Mouse (Mus musculus): ENCODE data around the gene Gpatch11. TPM values are rescaled to one million over a fixed set of nuclear protein-coding genes. Genes with fewer than 3 reads are reported as not detected.

Gpatch11 gene
- polyA plus RNA-seq, 1 experiment = 39.0 TPM

DNA sequence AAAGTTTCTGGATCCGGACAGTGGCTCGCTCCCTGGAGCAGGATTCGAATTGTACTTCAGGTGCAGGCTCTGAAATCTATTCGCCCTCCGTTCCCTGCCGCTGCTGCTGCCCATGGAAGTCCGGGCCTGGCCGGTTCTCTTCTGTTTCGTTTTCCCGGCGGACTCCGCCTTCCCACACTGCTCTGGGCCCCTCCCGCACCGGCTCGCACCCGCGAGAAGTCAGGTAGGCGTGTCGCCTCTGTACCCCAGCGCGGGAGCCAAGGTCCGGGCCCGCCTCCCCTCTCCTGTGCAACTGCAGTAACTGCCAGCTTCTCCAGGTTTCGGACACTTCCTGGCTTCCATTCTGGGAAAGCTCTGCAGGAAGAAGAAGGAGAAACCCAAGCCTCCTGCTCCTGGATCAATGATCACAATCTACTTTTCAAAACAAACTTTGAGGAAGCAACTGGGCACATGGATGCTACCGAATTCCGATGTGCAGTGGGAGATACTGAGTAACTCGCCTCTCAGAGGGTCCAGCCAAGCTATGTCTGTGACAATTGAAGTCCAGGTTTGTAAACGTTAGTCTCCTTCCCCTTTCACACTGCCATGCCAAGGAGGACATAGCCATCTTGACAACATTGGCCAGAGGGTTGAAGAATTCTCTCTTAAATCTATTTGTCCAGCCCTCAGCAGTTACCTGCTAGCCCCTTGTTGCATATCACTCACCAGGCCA is 47.2 kb downstream of the Gpatch11 start, which contains the start of gene Eif2ak2:
TSS of gene Eif2ak2 (minus strand) at position 173 of the 712 bp plus-strand sequence.
- Histone ChIP-seq H3K4me3 (ENCODE audit: insufficient read depth, low read depth, low read length) (peak within 1 kb of the TSS; percentile 92), H3K4me1 (ENCODE audit: control insufficient read depth, insufficient read depth, insufficient read length, low read length) (no peaks in the 10 kb centered on the region; the same call in 1 of the 2 replicates), H3K27ac (replicated peaks; ENCODE audit: low read depth, low read length) (peak within 1 kb of the TSS; percentile 75)

DNA sequence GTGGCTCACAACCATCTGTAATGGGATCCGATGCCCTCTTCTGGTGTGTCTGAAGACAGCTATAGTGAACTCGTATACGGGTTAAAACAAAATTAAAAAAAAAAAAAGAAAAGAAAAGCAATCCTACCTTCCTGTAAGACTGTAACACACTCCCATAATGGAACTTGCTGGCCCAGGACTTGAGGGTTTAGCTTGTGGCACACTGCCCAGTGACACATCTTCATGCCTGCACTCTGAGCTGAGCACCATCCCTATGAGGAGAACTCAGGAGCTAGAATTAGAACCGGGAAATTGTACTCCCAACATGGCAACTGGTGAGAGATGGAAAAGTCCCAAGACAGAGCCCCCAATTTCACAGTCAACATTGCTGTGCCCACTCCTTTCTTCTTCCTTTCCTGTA is 47.9 kb downstream of the Gpatch11 start:
- H3K4me3 ChIP-seq (ENCODE audit: insufficient read depth, low read depth, low read length) = no peak overlapping the region
- no peak overlapping the region for H3K27ac ChIP-seq (replicated peaks; ENCODE audit: low read depth, low read length)
- no peaks in the 10 kb centered on the region; the same call in 1 of the 2 replicates for H3K4me1 ChIP-seq (ENCODE audit: control insufficient read depth, insufficient read depth, insufficient read length, low read length)

DNA sequence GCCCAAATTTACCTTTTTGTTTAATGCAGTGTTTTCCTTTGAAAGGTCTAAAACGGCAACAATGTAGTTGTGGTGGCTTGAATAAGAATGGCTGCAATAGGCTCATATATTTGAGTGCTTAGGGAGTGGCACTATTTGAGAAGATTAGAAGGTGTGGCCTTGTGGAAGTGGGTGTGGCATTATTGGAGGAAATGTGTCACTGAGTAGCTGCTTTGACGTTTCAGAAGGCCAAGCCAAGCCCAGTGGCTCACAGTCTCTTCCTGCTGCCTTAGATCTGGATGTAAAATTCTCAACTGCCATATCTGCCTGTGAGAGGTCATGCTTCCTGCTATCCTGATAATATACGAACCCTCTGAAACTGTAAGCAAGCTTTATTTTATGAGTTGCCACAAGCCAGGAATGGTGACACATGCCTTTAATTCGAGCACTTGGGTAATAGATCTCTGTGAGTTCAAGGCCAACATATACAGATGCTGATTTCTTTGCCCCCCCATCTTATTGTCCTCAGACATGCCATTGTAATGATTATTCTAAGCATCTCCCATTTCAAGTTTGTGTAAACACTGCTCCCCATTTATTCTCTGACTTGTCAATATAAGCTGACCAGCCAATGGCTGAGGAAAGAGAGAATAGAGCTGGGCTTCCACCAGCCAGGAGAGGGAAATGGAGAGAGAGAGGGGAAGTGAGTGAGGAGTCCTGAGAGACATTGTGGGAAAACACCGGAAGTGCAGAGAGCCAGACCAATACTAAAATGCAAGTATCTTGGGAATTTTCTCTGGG is 50.1 kb downstream of the Gpatch11 start:
- Histone ChIP-seq H3K4me1 (ENCODE audit: control insufficient read depth, insufficient read depth, insufficient read length, low read length) (no peaks in the 10 kb centered on the region; the same call in 1 of the 2 replicates), H3K4me3 (ENCODE audit: insufficient read depth, low read depth, low read length) (no peak overlapping the region), H3K27ac (replicated peaks; ENCODE audit: low read depth, low read length) (no peak overlapping the region)

DNA sequence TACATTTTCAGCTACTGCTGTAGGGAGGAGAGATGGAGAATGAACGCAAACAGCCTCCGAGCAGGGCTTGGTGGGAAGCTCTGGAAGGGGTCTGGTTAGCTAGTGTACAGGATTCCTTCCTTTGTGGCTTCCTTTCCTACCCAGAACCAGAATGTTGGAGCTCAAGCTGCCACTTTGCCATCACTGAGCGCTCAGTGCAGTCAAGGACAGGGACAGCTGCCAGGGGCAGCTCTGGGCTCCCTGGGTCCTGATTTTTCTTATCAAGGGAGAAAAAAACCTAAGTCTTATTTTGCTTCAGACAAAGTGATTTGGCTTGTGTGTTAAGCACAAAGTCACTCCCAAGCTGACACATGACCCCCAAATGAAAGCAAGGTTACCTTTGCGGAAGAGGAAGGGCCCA is 53.2 kb downstream of the Gpatch11 start:
- H3K4me1 ChIP-seq (ENCODE audit: control insufficient read depth, insufficient read depth, insufficient read length, low read length) = no peaks in the 10 kb centered on the region
- no peak overlapping the region for H3K4me3 ChIP-seq (ENCODE audit: insufficient read depth, low read depth, low read length)
- no peak overlapping the region for H3K27ac ChIP-seq (replicated peaks; ENCODE audit: low read depth, low read length)

DNA sequence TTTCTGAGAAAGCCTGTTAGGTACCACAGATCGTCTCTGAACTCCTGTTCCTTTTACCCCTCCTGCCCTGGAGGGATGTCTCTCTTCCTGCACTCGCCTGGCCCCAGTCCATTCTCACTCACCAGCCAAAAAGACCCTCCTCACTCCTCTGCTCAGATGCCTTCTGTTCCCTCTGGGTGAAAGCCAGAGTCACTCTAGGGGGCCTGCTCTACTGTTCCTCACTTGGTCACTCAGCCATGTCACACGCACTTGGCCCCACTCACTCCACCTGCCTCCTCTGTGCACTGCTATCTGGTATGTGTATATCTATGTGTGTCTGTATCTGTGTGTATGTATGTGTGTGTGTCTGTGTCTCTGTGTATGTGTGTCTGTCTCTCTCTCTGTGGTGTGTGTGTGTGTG is 53.8 kb downstream of the Gpatch11 start:
- H3K27ac ChIP-seq (replicated peaks; ENCODE audit: low read depth, low read length) = no peak overlapping the region
- no peak overlapping the region for H3K4me3 ChIP-seq (ENCODE audit: insufficient read depth, low read depth, low read length)
- H3K4me1 ChIP-seq (ENCODE audit: control insufficient read depth, insufficient read depth, insufficient read length, low read length) = no peaks in the 10 kb centered on the region

DNA sequence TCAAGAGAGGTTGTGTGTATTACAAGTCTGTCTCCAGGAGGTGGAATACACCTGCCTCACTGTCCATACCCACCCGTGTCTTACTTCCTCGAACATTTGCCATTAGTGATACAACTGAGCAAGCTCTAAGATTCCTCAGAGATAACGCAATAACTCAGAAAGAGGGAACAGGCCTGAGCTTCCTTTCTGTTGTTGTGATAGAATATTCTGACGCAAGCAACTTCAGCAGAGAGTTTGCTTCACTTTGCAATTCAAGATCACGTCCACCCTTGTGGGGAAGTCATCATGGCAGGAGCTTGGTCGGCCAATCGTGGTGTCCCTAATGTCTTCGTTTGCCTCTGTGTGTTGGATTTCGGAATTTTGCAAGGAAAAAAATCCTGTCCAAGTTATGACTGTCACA is 55.7 kb downstream of the Gpatch11 start:
- no peak overlapping the region for H3K4me3 ChIP-seq (ENCODE audit: insufficient read depth, low read depth, low read length)
- no peak overlapping the region for H3K27ac ChIP-seq (replicated peaks; ENCODE audit: low read depth, low read length)
- no peaks in the 10 kb centered on the region for H3K4me1 ChIP-seq (ENCODE audit: control insufficient read depth, insufficient read depth, insufficient read length, low read length)

DNA sequence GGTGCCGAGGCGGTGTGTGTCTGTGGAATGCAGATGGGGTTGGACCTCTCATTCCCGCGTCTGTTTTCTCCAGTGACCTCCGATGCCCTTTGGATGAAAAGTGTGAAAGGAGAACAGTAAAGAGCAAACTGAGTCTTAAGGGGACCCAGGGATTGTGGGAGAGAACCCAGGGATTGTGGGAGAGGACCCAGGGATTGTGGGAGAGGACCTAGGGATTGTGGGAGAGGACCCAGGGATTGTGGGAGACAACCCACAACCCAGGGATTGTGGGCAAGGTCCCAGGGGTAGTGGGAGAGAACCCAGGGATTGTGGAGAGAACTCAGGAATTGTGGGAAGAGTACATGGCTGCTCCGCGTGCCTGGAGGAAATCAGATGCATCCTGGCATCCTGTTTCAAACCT is 59.6 kb downstream of the Gpatch11 start:
- Histone ChIP-seq H3K27ac (replicated peaks; ENCODE audit: low read depth, low read length) (no peak overlapping the region), H3K4me3 (ENCODE audit: insufficient read depth, low read depth, low read length) (no peak overlapping the region), H3K4me1 (ENCODE audit: control insufficient read depth, insufficient read depth, insufficient read length, low read length) (no peaks in the 10 kb centered on the region)

DNA sequence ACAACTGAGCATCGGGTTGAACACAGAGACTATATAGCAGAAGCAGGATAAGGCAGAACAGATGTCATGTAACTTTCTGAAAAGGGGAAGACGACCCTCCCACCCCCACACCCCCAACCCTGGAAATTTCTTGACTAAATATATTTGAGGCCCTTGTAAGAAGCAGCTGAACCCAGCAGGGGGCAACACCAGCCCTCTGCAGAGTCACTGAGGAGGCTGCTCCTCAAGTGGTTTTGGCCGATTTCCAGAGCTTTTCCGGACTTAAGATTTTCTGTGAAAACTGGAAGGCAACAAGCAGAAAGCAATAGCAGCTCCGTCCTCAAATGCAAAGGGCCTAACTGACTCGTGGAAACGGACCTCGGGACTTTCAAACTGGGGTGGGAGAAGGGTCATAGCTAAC is 60.0 kb downstream of the Gpatch11 start:
- Histone ChIP-seq H3K4me3 (ENCODE audit: insufficient read depth, low read depth, low read length) (peak overlapping the region; percentile 42), H3K4me1 (ENCODE audit: control insufficient read depth, insufficient read depth, insufficient read length, low read length) (no peaks in the 10 kb centered on the region), H3K27ac (replicated peaks; ENCODE audit: low read depth, low read length) (no peak overlapping the region)

Other genes with a start within 250 kb of the Gpatch11 start
- 6.4 and 7.8 TPM in 2 replicates for gene Strn, start 98.4 kb upstream of the Gpatch11 start, polyA plus RNA-seq (2012; ENCODE audit: insufficient read depth, insufficient read length, missing spikeins)
- 24.7 and 32.8 TPM in 2 replicates for gene Heatr5b, start 203 bp upstream of the Gpatch11 start, polyA plus RNA-seq (2012; ENCODE audit: insufficient read depth, insufficient read length, missing spikeins)
- 10.0 and 12.0 TPM in 2 replicates for gene Eif2ak2, start 47.0 kb downstream of the Gpatch11 start, polyA plus RNA-seq (2012; ENCODE audit: insufficient read depth, insufficient read length, missing spikeins)
- not detected in 2 replicates for gene Sult6b1, start 71.4 kb downstream of the Gpatch11 start, polyA plus RNA-seq (2012; ENCODE audit: insufficient read depth, insufficient read length, missing spikeins)
- 88.0 and 93.4 TPM in 2 replicates for gene Cebpzos, start 80.9 kb downstream of the Gpatch11 start, polyA plus RNA-seq (2012; ENCODE audit: insufficient read depth, insufficient read length, missing spikeins)
- 23.0 and 27.2 TPM in 2 replicates for gene Cebpz, start 101.5 kb downstream of the Gpatch11 start, polyA plus RNA-seq (2012; ENCODE audit: insufficient read depth, insufficient read length, missing spikeins)
- gene Ndufaf7, start 101.6 kb downstream of the Gpatch11 start, polyA plus RNA-seq (2012; ENCODE audit: insufficient read depth, insufficient read length, missing spikeins) = 69.0 and 96.7 TPM in 2 replicates
- 8.6 and 12.2 TPM in 2 replicates for gene Prkd3, start 185.2 kb downstream of the Gpatch11 start, polyA plus RNA-seq (2012; ENCODE audit: insufficient read depth, insufficient read length, missing spikeins)
- gene Qpct, start 216.3 kb downstream of the Gpatch11 start, polyA plus RNA-seq (2012; ENCODE audit: insufficient read depth, insufficient read length, missing spikeins) = 3.1 and 4.0 TPM in 2 replicates

Data from brown adipose tissue, adult 24 weeks (tissue).